Mouse (Mus musculus) cerebellum, adult 8-10 months (tissue): ENCODE results near the gene Clic3.

Experiments
- DNase-seq: peaks from one replicate; pipeline ENCODE4 v3.0.0; 2022

The Clic3 gene

GRCm38 (mm10) chr2:25450853-25451647, 5.6 kb upstream of the Clic3 start:
- no peak for DNase-seq

- DNase-seq = no peak
These were observed 3.7 kb upstream of the Clic3 start for GRCm38 (mm10) chr2:25452951-25453350.

- no peak for DNase-seq
These were observed 621 bp downstream of the Clic3 start for GRCm38 (mm10) chr2:25457022-25457896.

GRCm38 (mm10) chr2:25458911-25459310, 2.3 kb downstream of the Clic3 start:
- DNase-seq = no peak

GRCm38 (mm10) chr2:25460135-25460534, 3.5 kb downstream of the Clic3 start:
- no peak for DNase-seq

- peak; percentile 91 for DNase-seq
These were observed 4.1 kb downstream of the Clic3 start, which contains the start of gene Paxx for GRCm38 (mm10) chr2:25460551-25461309. Paxx (minus strand) TSS chr2:25461094.

GRCm38 (mm10) chr2:25461407-25461806, 4.8 kb downstream of the Clic3 start:
- no peak for DNase-seq

GRCm38 (mm10) chr2:25463630-25464029, 7.0 kb downstream of the Clic3 start:
- peak; percentile 62 for DNase-seq

GRCm38 (mm10) chr2:25465256-25465655, 8.6 kb downstream of the Clic3 start:
- no peak for DNase-seq

GRCm38 (mm10) chr2:25465816-25466635, 9.4 kb downstream of the Clic3 start:
- DNase-seq = no peak

GRCm38 (mm10) chr2:25467606-25468303, 11.1 kb downstream of the Clic3 start:
- no peak for DNase-seq

- peak; percentile 69 for DNase-seq
These were observed 12.6 kb downstream of the Clic3 start for GRCm38 (mm10) chr2:25468962-25469915.

- DNase-seq = no peak
These were observed 13.3 kb downstream of the Clic3 start, which contains the start of gene Ptgds for GRCm38 (mm10) chr2:25469969-25470368. Ptgds (minus strand) TSS chr2:25470046.

GRCm38 (mm10) chr2:25472550-25472949, 15.9 kb downstream of the Clic3 start:
- no peak for DNase-seq

GRCm38 (mm10) chr2:25477541-25477940, 20.9 kb downstream of the Clic3 start:
- no peak for DNase-seq

- peak; percentile 96 for DNase-seq
These were observed 21.5 kb downstream of the Clic3 start for GRCm38 (mm10) chr2:25477967-25478675.

GRCm38 (mm10) chr2:25479551-25480311, 23.1 kb downstream of the Clic3 start:
- no peak for DNase-seq

GRCm38 (mm10) chr2:25480541-25480940, 23.9 kb downstream of the Clic3 start:
- no peak for DNase-seq

- peak; percentile 63 for DNase-seq
These were observed 26.3 kb downstream of the Clic3 start for GRCm38 (mm10) chr2:25482969-25483368.
